Mouse (Mus musculus): Measurements from ENCODE around the gene Spty2d1. TPM values are rescaled to one million over a fixed set of nuclear protein-coding genes. Genes with fewer than 3 reads are reported as not detected.

The Spty2d1 gene
- total and polyA plus RNA-seq, 3 experiments = 14.4 to 36.9 (median 14.9) TPM

GRCm38 (mm10) chr7:47003411-47004115, 4.6 kb downstream of the Spty2d1 start:
- peaks cover 36% of the 10 kb centered on the region for H3K79me2 ChIP-seq (ENCODE audit: control insufficient read depth, insufficient read depth, low read length, poor library complexity)
- no peak overlapping the region for H3K4me3 ChIP-seq (ENCODE audit: control insufficient read depth in 1 of 2, insufficient read depth in 1 of 2, low read depth in 2 of 2, low read length in 2 of 2)
- H3K4me1 ChIP-seq (ENCODE audit: control insufficient read depth in 1 of 2, insufficient read depth in 2 of 2, low read length in 2 of 2) = peaks cover 12 to 25% of the 10 kb centered on the region in 2 experiments
- TF ChIP-seq GABPA (IDR thresholded peaks at IDR 0.05; ENCODE audit: low read depth, low read length) = no peak
- no peak for TF ChIP-seq CHD1 (IDR thresholded peaks at IDR 0.05; ENCODE audit: low read depth, low read length)
- TF ChIP-seq RAD21 (IDR thresholded peaks at IDR 0.05; ENCODE audit: low read depth, low read length) = no peak
- no peak for TF ChIP-seq ETS1 (IDR thresholded peaks at IDR 0.05; ENCODE audit: low read depth, low read length)
- no peak for TF ChIP-seq USF1 (IDR thresholded peaks at IDR 0.05; ENCODE audit: low read depth, low read length)
- peaks cover 2 to 34% of the 10 kb centered on the region in 2 experiments; a peak in 2 of 4 replicates for H3K36me3 ChIP-seq (ENCODE audit: control insufficient read depth in 1 of 2, insufficient read depth in 2 of 2, low read length in 2 of 2)
- H3K9ac ChIP-seq (ENCODE audit: control insufficient read depth, low read depth, low read length, poor library complexity, severe bottlenecking) = no peak overlapping the region
- no peaks in the 10 kb centered on the region for H3K27me3 ChIP-seq (ENCODE audit: control insufficient read depth in 1 of 2, insufficient read depth in 2 of 2, low read length in 2 of 2)
- H3K9me3 ChIP-seq (replicated peaks; ENCODE audit: insufficient read depth, low read length) = no peaks in the 10 kb centered on the region
- H3K27ac ChIP-seq (ENCODE audit: control insufficient read depth, low read depth, low read length) = no peak overlapping the region
- DNase-seq (ENCODE audit: low read depth, low spot score) = no peak

GRCm38 (mm10) chr7:47001900-47002275, 6.3 kb downstream of the Spty2d1 start:
- Histone ChIP-seq H3K36me3 (ENCODE audit: control insufficient read depth in 1 of 2, insufficient read depth in 2 of 2, low read length in 2 of 2) (peaks cover 5 to 39% of the 10 kb centered on the region in 2 experiments; a peak in 3 of 4 replicates), H3K27me3 (ENCODE audit: control insufficient read depth in 1 of 2, insufficient read depth in 2 of 2, low read length in 2 of 2) (no peaks in the 10 kb centered on the region), H3K4me1 (ENCODE audit: control insufficient read depth in 1 of 2, insufficient read depth in 2 of 2, low read length in 2 of 2) (peaks cover 12 to 28% of the 10 kb centered on the region in 2 experiments), H3K9ac (ENCODE audit: control insufficient read depth, low read depth, low read length, poor library complexity, severe bottlenecking) (no peak overlapping the region), H3K79me2 (ENCODE audit: control insufficient read depth, insufficient read depth, low read length, poor library complexity) (peaks cover 29% of the 10 kb centered on the region), H3K9me3 (replicated peaks; ENCODE audit: insufficient read depth, low read length) (no peaks in the 10 kb centered on the region), H3K27ac (ENCODE audit: control insufficient read depth, low read depth, low read length) (no peak overlapping the region), H3K4me3 (ENCODE audit: control insufficient read depth in 1 of 2, insufficient read depth in 1 of 2, low read depth in 2 of 2, low read length in 2 of 2) (no peak overlapping the region)
- DNase-seq (ENCODE audit: low read depth, low spot score) = no peak
- no peak for TF ChIP-seq CTCF (IDR thresholded peaks at IDR 0.05 in 2 of 3, conservative IDR thresholded peaks at IDR 0.05 in 1 of 3; ENCODE audit: control insufficient read depth in 1 of 3, insufficient read depth in 1 of 3, low read depth in 2 of 3, low read length in 3 of 3, poor library complexity in 1 of 3, severe bottlenecking in 1 of 3)
- no peak for TF ChIP-seq MYC (IDR thresholded peaks at IDR 0.05; ENCODE audit: low read depth, low read length)
- no peak for TF ChIP-seq RAD21 (IDR thresholded peaks at IDR 0.05; ENCODE audit: low read depth, low read length)
- TF ChIP-seq NRF1 (IDR thresholded peaks at IDR 0.05; ENCODE audit: insufficient read depth, low read depth, low read length, poor library complexity, severe bottlenecking) = no peak
- TF ChIP-seq NELFE (IDR thresholded peaks at IDR 0.05; ENCODE audit: low read depth, low read length) = no peak
- TF ChIP-seq HCFC1 (IDR thresholded peaks at IDR 0.05; ENCODE audit: low read depth, low read length) = no peak
- TF ChIP-seq POLR2A (IDR thresholded peaks at IDR 0.05; ENCODE audit: control insufficient read depth in 1 of 2, insufficient read depth in 1 of 2, low read depth in 1 of 2, low read length in 2 of 2, poor library complexity in 1 of 2) = no peak
- TF ChIP-seq MEF2A (IDR thresholded peaks at IDR 0.05; ENCODE audit: extremely low read depth, insufficient replicate concordance, low read depth, low read length, poor library complexity, severe bottlenecking) = no peak
- no peak for TF ChIP-seq GATA1 (IDR thresholded peaks at IDR 0.05; ENCODE audit: low read depth, low read length)
- no peak for TF ChIP-seq SIN3A (IDR thresholded peaks at IDR 0.05; ENCODE audit: low read length)
- TF ChIP-seq TCF12 (IDR thresholded peaks at IDR 0.05; ENCODE audit: low read depth, low read length) = no peak
- no peak for TF ChIP-seq MAZ (IDR thresholded peaks at IDR 0.05; ENCODE audit: low read depth, low read length)
- no peak for TF ChIP-seq TAL1 (IDR thresholded peaks at IDR 0.05; ENCODE audit: low read length)
- TF ChIP-seq KAT2A (conservative IDR thresholded peaks at IDR 0.05; ENCODE audit: low read depth, low read length) = no peak
- no peak for TF ChIP-seq ZMIZ1 (IDR thresholded peaks at IDR 0.05; ENCODE audit: low read depth, low read length)
- TF ChIP-seq CHD2 (IDR thresholded peaks at IDR 0.05; ENCODE audit: low read length) = no peak
- no peak for TF ChIP-seq CHD1 (IDR thresholded peaks at IDR 0.05; ENCODE audit: low read depth, low read length)
- no peak for TF ChIP-seq EP300 (IDR thresholded peaks at IDR 0.05; ENCODE audit: low read depth in 1 of 2, low read length in 2 of 2)
